Mouse (Mus musculus) liver, embryonic 11.5 days (tissue): Measurements from ENCODE around the gene Psmd8. TPM values are rescaled to one million over a fixed set of nuclear protein-coding genes. Genes with fewer than 3 reads are reported as not detected.
A peak's percentile ranks its signal among the peaks of the same experiment; 100 is the strongest.
"Not testable (repeated sequence)": the region's sequence is repeated elsewhere in the genome, so short reads cannot be mapped to it uniquely, and the experiment has no call there.

Source experiments
- ATAC-seq: fragments of 200-750 bp; cut with Nextera tagmentation; replicated peaks from 2 replicates; pipeline ENCODE4 v1.8.0; 2017; ENCODE audit warnings: moderate number of reproducible peaks, mild to moderate bottlenecking, moderate TSS enrichment, moderate library complexity; ENCODE audit not compliant: low FRiP score
- DNase-seq: peaks from one replicate; pipeline ENCODE4 v3.0.0-alpha.2; 2017; ENCODE audit warnings: low spot score
- H3K27ac ChIP-seq: fragments of 300-500 bp; sonication (generic); 2 replicates; pipeline ENCODE4 v1.5.1; 2014; ENCODE audit warnings: mild to moderate bottlenecking, low read depth, low read length, control low read depth
- H3K27me3 ChIP-seq: fragments of 300-500 bp; sonication (generic); replicated peaks from 2 replicates; pipeline ENCODE4 v1.6.1; 2014; ENCODE audit warnings: low read length, mixed read lengths; ENCODE audit not compliant: control insufficient read depth, insufficient read depth
- H3K36me3 ChIP-seq: fragments of 300-500 bp; sonication (generic); 2 replicates; pipeline ENCODE4 v1.6.1; 2014; ENCODE audit warnings: mild to moderate bottlenecking, low read length, moderate library complexity, mixed read lengths; ENCODE audit not compliant: control insufficient read depth, insufficient read depth
- H3K4me1 ChIP-seq: fragments of 300-500 bp; sonication (generic); replicated peaks from 2 replicates; pipeline ENCODE4 v1.6.1; 2014; ENCODE audit warnings: low read length, mixed read lengths; ENCODE audit not compliant: control insufficient read depth, insufficient read depth
- H3K4me2 ChIP-seq: fragments of 300-500 bp; sonication (generic); 2 replicates; pipeline ENCODE4 v1.6.1; 2014; ENCODE audit warnings: mild to moderate bottlenecking, control low read depth, moderate library complexity
- H3K4me3 ChIP-seq: fragments of 300-500 bp; sonication (generic); 2 replicates; pipeline ENCODE4 v1.5.1; 2014; ENCODE audit warnings: low read depth, low read length, control low read depth
- H3K9ac ChIP-seq: fragments of 300-500 bp; sonication (generic); 2 replicates; pipeline ENCODE4 v1.6.1; 2014; ENCODE audit warnings: low read depth, low read length, control low read depth
- H3K9me3 ChIP-seq: fragments of 300-500 bp; sonication (generic); 2 replicates; pipeline ENCODE4 v1.6.1; 2016; ENCODE audit warnings: low read length, inconsistent platforms, mixed read lengths; ENCODE audit not compliant: control insufficient read depth
- WGBS: fragments of 180-500 bp; shearing (Covaris S2); extraction: QIAGEN DNeasy Blood & Tissue Kit; methylation state at CpG from one replicate; pipeline ENCODE4 v1.1.7; 2014; 5-methylcytosine and 5-hydroxymethylcytosine counted together
- polyA plus RNA-seq: library from polyadenylated mRNA; unstranded; fragments of >200 nt; fragmentation: Nextera tagmentation; extraction: Ambion mirVana; gene quantifications from 2 replicates; pipeline ENCODE4 v1.2.1, GENCODE M21; 2014

The Psmd8 gene
- polyA plus RNA-seq, 1 experiment from 2014 or later: 235 TPM

DNA sequence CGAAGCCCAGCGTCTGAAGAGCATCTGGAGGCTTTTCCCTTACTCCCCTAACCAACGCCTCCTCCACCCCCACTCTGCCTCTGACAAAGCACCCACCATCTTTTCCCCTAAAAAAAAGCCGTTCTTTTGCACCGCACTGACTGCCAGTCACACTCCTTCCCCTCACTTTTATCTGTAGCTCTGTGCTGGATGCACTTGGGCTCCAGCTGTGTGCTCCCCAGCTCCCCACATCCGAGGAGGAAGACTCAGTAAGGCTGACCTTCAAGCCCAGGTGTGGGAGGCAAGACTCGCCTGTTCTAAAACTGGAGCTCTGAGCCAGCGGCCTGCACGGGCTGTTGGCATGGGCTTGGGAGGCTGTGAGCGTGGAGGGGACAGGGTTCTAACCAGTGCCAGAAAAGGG lies 29.0 kb downstream of the Psmd8 start:
- no peak for ATAC-seq
- 71% methylated on average over 10 of the region's 10 CpGs for WGBS

DNA sequence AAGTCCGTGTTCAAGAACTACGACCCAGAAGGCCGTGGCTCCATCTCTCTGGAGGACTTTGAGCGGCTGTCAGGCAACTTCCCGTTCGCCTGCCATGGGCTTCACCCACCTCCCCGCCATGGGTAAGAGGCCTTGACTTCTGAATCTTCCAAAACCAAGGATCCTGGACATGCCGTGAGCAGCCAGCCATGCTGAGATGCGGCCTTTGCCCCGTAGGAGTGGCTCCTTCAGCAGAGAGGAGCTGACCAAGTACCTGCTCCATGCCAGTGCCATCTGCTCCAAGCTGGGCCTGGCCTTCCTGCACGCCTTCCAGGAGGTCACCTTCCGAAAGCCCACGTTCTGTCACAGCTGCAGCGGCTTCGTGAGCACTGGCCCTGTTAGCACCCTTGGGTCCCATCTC lies 31.7 kb downstream of the Psmd8 start:
- H3K4me3 ChIP-seq: no peak overlapping the region
- H3K9me3 ChIP-seq: no peaks in the 10 kb centered on the region
- no peaks in the 10 kb centered on the region for H3K27me3 ChIP-seq
- no peak for DNase-seq
- no peaks in the 10 kb centered on the region for H3K4me1 ChIP-seq
- H3K27ac ChIP-seq: no peak overlapping the region
- H3K9ac ChIP-seq: no peak overlapping the region
- H3K4me2 ChIP-seq: no peak overlapping the region
- WGBS: 82% methylated on average over 15 of the region's 15 CpGs
- H3K36me3 ChIP-seq: no peaks in the 10 kb centered on the region
- no peak for ATAC-seq

More for the DNA sequence above, 29.0 kb downstream of the Psmd8 start:
- Histone ChIP-seq H3K9ac (no peak overlapping the region), H3K9me3 (no peaks in the 10 kb centered on the region), H3K4me3 (no peak overlapping the region), H3K27me3 (no peaks in the 10 kb centered on the region), H3K4me1 (no peaks in the 10 kb centered on the region; the same call in 1 of the 2 replicates), H3K36me3 (peaks cover 2% of the 10 kb centered on the region; the same call in 1 of the 2 replicates), H3K4me2 (no peak overlapping the region), H3K27ac (no peak overlapping the region)
- no peak for DNase-seq

DNA sequence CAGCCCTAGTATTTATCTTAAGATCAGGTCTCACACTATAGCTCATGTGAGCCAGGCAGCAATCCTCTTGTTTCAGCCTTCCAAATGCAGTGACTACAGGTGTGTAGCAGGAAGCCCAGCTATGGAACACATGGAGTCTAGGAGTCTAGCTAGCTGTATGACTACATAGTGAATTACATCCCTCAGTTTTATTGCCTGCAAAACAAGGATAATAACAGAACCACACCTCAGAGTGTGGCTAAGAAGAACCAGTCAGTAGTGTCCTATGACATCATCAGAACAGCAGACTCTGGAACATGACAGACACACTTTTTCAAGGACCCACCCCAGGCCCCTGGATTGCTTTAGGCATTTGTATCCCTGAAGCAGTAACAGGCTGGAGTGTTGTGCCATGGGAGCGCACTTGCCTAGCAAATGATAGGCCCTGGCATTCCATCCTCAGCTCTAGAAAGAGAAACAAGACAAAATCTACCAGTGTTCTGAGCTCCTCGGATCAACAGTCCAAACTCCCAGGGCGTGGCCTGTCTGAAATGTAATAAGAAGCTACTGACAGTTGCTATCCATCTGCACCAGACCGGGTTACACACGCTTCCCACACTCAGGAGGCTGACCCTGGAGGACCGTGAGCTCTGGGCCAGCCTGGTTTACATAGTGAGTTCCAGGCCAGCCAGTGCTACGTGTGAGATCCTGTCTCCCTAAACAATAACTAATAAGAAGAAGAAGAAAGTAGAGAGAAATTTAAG lies 33.7 kb downstream of the Psmd8 start:
- WGBS: 71% methylated on average over 7 of the region's 7 CpGs
- H3K9me3 ChIP-seq: no peaks in the 10 kb centered on the region
- H3K27ac ChIP-seq: no peak overlapping the region
- H3K4me1 ChIP-seq: no peaks in the 10 kb centered on the region
- no peak overlapping the region for H3K4me3 ChIP-seq
- H3K27me3 ChIP-seq: no peaks in the 10 kb centered on the region
- no peak overlapping the region for H3K4me2 ChIP-seq
- no peaks in the 10 kb centered on the region for H3K36me3 ChIP-seq
- H3K9ac ChIP-seq: no peak overlapping the region
- ATAC-seq (no peak), DNase-seq (no peak)

DNA sequence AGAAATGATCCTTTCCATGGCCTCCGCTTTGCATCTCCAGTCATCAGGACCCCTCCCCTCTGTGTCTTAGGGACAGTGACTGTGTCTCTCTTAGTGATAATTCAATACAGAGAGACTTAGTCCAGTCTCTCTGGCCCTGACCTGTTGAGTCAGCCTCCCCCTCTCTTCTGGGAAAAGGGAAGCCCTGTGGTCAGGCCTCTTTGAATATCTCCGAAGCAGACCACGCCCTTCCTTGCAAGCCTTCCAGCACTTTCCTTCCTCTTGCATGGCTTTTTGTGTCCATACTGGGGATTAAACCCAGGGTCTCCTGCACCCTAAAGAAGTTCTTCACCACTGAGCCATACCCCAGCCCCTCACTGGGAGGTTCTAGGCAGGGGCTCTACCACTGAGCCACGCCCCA lies 36.5 kb downstream of the Psmd8 start:
- Histone ChIP-seq H3K4me2 (no peak overlapping the region), H3K36me3 (no peaks in the 10 kb centered on the region), H3K9me3 (no peaks in the 10 kb centered on the region), H3K9ac (no peak overlapping the region), H3K27ac (no peak overlapping the region), H3K4me3 (no peak overlapping the region), H3K4me1 (no peaks in the 10 kb centered on the region), H3K27me3 (no peaks in the 10 kb centered on the region)
- ATAC-seq: no peak
- no peak for DNase-seq
- 57% methylated on average over 4 of the region's 4 CpGs for WGBS

DNA sequence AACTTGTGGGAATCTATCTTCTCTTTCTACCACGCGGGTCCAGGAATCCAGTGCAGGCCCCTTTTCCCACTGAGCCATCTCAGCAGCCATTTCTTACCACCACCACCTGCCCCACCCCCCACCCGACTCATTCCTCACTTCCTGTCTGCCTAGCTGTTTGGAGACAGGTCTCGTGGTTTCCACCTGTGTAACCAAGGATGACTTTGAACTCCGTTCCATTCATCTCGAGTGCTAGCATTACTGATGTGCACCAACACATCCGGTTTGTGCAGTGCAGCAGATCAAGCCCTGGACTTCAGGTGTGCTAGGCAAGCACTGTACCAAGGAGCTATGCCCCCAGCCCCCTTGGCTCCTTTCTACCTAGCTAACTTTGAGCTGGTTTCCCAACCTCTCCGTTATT lies 39.1 kb downstream of the Psmd8 start:
- H3K4me1 ChIP-seq: no peaks in the 10 kb centered on the region
- H3K9me3 ChIP-seq: no peaks in the 10 kb centered on the region
- 0 out of 2 replicates have a peak, but pooled peaks cover 2% of the 10 kb centered on the region for H3K27me3 ChIP-seq
- ATAC-seq: no peak
- H3K36me3 ChIP-seq: no peaks in the 10 kb centered on the region
- H3K4me2 ChIP-seq: no peak overlapping the region
- 69% methylated on average over 8 of the region's 8 CpGs for WGBS
- H3K27ac ChIP-seq: no peak overlapping the region
- no peak for DNase-seq
- no peak overlapping the region for H3K9ac ChIP-seq
- H3K4me3 ChIP-seq: no peak overlapping the region

DNA sequence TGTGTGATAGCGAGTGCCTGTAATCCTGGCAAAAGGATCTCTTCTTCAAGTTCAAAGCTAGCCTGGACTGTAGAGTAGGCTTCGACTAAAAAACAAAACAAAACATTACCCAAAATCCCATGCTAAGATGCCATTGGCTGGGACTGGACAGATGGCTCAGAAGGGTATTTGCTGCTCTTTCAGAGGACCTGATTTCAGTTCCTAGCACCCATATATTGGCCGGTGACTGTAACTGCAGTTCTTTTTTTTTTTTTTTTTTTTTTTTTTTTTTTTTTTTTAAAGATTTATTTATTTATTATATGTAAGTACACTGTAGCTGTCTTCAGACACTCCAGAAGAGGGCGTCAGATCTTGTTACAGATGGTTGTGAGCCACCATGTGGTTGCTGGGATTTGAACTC lies 41.3 kb downstream of the Psmd8 start:
- H3K4me2 ChIP-seq, H3K9me3 ChIP-seq, H3K9ac ChIP-seq, H3K4me3 ChIP-seq, DNase-seq, ATAC-seq, H3K27me3 ChIP-seq, H3K4me1 ChIP-seq, H3K36me3 ChIP-seq, H3K27ac ChIP-seq: not testable (repeated sequence)
- 83% methylated on average over 3 of the region's 4 CpGs for WGBS

DNA sequence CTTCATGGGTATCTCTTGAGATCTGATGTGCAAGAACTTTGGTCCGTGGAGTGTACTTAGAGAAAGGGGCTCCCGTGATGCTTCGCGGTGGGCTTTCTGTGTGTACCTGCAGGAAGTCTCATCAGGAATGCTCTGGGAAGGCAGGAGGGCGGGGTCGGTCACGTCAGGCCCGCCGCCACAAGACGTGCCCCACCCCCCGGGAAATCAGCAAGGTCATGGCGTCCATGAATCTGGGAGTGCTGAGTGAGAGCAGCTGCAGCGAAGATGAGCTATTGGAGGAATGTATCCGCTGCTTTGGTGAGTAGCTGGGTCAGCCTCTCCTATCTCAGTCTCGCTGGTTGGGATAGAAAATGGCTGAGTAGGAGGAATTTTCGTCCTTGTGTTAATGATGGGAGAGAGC lies 43.1 kb downstream of the Psmd8 start:
- Histone ChIP-seq H3K4me2 (no peak overlapping the region), H3K9ac (no peak overlapping the region), H3K27me3 (0 out of 2 replicates have a peak, but pooled peaks cover 2% of the 10 kb centered on the region), H3K4me1 (peaks cover 3% of the 10 kb centered on the region; the same call in 1 of the 2 replicates), H3K4me3 (no peak overlapping the region), H3K9me3 (no peaks in the 10 kb centered on the region), H3K36me3 (no peaks in the 10 kb centered on the region), H3K27ac (no peak overlapping the region)
- 47% methylated on average over 16 of the region's 16 CpGs for WGBS
- DNase-seq (no peak), ATAC-seq (no peak)

DNA sequence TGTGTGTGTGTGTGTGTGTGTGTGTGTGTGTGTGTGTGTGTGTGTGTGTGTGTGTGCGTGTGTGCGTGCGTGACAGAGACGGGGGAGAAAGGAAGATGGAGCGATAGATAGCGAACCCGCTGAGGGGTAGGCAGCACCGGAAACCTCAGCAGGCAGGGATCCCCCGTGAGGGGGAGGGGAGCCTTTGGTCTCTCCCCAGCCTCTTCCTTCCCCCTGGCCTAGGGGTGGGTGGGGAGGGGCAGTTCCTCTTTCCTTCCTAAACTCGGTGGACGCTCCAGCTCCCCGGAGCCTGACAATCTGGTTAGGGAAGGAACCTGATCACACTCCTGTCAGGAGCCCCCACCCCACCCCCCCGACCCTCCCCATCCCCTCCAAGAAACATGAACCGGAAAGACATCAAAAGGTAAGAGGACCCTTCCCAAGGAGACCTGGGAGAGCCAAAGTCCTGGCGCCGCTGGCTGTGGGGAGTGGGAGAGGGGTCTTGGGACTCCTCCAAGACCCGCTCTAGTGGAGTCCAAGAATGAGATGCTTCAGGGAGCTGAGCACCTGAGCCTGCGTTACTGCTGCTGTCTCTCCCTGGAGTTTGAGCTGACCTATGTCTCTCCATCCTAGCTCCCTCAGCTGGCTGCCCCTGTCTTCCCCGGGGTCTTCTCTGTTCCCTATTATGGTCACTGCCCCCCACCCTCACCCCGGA lies 45.7 kb downstream of the Psmd8 start, which contains the start of gene Rasgrp4:
Gene Rasgrp4, plus strand, starts transcription at position 159 of the 694 bp plus-strand sequence.
- no peak within 1 kb of the TSS for H3K9ac ChIP-seq
- H3K4me3 ChIP-seq: peak within 1 kb of the TSS; percentile 26
- 0 out of 2 replicates have a peak, but pooled peaks cover 2% of the 10 kb centered on the region for H3K27me3 ChIP-seq
- H3K27ac ChIP-seq: no peak within 1 kb of the TSS
- peak; percentile 53 for ATAC-seq
- no peaks in the 10 kb centered on the region for H3K36me3 ChIP-seq
- no peaks in the 10 kb centered on the region for H3K9me3 ChIP-seq
- peak within 1 kb of the TSS; percentile 51 for H3K4me2 ChIP-seq
- DNase-seq: no peak
- 1% methylated on average over 17 of the region's 20 CpGs for WGBS
- peaks cover 3% of the 10 kb centered on the region; the same call in 1 of the 2 replicates for H3K4me1 ChIP-seq
